Mouse (Mus musculus) adrenal gland, postnatal 10 days (tissue): Measurements from ENCODE around the gene Flt4. TPM values are rescaled to one million over a fixed set of nuclear protein-coding genes. Genes with fewer than 3 reads are reported as not detected.

Source experiments
- DNase-seq: peaks from one replicate; pipeline ENCODE4 v3.0.0; 2021; ENCODE audit warnings: mixed read lengths
- total RNA-seq, 2 experiments: library from RNA; stranded (reverse); gene quantifications; 2 replicates each; pipeline ENCODE4 v1.2.3; 2021

The Flt4 gene
- total RNA-seq, 2 experiments from 2014 or later = 18.7 to 18.9 TPM

DNA sequence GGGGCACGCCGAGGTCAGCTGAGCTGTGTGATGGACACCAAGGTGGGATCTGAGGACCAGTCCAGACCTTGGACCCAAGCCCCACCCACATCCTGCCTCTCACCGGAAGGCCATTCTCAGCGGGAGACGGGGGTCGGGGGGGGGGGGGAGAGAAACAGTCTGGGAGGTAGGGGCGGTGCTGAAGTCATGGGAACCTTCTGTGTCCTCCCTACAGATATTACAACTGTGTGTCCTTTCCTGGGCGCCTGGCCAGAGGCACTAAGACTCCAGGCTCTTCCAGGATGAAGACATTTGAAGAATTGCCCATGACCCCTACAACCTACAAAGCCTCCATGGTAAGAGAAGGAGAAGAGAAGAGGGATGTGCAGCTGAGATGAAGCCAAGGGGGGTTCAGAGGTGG, 36.6 kb downstream of the Flt4 start:
- DNase-seq = no peak

DNA sequence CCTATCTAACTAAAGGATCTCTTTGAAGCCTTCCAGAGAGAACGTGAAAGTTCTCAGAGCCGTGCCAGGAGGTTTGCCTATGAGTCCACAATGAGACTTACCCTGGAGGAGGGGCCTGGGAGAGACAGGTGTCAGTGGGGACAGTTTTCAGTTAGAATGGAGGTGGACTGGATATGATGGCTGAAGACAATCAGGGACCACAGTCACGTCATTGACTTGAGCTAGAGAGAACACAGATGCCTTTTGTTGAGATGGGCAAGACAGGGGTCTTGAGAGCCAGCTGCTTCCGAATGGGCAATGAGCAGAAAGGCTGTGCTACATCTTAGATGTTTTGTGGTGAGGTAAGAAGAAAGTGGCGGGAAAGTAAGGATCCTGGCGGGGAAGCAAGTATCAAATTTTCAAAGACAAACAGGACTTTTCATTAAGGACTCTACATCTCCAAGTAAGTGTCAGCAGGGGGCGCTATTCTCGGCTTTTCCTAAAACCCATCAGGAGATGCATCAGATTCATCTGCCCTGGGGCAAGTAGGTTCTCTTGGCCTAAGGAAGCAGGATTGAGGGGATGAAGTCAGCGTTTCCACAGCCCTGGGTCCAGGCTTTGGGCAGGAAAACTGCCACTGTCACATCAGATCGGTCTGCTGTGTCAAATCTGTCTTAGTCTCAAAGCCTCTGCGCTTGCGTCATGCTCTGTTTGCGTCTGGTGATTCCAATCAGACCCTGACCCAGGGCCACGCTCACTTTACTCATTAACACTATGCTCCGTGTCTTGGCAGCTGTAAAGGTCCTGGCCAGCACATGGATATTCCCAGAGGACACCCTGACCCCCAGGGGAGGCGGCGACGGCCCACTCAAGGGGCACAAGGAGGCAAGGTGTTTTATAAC, 41.3 kb downstream of the Flt4 start:
- DNase-seq = peak; percentile 25

- DNase-seq = peak; percentile 18
Measured at GRCm38 (mm10) chr11:49650994-49651761, 42.1 kb downstream of the Flt4 start.

- no peak for DNase-seq
Measured at GRCm38 (mm10) chr11:49651762-49652322, 42.8 kb downstream of the Flt4 start.

DNA sequence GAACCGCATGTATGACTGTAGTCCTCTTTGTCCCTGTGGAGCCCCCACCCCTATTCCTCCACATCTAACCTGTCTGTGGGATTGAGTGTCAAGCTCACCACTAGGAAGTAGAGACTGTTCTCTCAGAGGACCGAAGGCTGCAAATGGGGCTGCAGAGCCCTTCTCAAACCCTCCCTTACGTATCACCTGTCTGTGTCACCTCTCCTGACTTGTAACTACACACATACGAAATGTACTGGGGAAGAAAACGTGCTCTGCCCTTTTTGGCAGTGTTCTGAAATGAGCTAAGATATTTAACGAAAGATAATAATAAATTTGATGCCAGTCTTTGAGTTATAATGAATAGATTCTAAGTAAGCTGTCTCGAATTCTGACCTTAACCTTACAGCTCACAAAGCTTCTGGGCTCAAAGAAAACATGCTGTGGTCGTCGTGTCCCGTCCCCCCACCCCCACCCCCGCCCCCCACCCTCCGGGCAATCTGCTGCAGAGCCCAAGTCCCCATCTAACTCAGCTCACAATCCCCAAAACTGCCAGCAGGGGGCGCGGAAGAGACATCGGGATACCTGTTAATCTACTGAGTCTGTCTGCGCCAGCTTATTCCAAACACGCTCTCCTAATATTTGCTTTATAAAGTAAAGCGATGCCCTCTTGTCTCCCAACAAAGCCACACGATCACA, 43.5 kb downstream of the Flt4 start:
- DNase-seq = peak; percentile 91

DNA sequence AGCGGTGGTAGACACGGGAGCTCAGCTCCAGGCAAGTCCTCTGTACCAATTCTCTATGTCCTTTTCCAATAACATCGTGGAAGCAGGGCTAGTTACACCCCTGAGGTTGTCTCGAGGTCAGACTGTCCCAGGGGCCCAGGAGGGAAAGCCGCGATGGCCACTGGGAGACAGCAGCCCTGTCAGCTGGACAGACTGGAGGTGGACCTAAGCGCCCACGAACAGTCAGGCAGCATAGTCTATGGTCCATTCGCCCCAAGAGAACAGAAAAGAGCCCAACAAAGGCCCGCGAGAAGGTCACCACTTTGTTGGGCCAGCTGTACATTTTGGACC, 44.0 kb downstream of the Flt4 start:
- DNase-seq = peak; percentile 23

- DNase-seq = no peak
Measured at GRCm38 (mm10) chr11:49654651-49655050, 45.6 kb downstream of the Flt4 start.

DNA sequence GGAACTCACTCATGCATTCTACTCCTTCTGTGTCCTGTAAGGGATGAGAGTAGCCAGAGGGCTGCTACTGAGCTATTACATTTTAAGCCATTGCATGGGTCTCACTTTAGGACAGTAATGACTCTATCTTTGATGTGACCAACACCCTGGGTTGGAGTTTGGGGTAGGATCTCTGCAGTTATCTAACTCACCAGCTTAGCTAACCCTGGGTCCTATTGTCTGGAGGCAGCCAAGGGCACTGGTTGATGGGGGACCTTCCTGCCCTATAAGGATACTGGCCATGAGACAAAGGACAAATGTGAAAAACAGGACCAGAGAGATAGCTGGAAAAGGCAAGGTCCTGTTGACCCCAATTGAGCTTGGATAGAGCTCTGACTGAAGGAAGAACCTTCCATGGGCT, 46.4 kb downstream of the Flt4 start:
- DNase-seq = no peak

GRCm38 (mm10) chr11:49658065-49658464, 49.0 kb downstream of the Flt4 start:
- DNase-seq = no peak

GRCm38 (mm10) chr11:49658791-49659469, 49.9 kb downstream of the Flt4 start:
- DNase-seq = no peak

- no peak for DNase-seq
Measured at GRCm38 (mm10) chr11:49659470-49659799, 50.4 kb downstream of the Flt4 start.

DNA sequence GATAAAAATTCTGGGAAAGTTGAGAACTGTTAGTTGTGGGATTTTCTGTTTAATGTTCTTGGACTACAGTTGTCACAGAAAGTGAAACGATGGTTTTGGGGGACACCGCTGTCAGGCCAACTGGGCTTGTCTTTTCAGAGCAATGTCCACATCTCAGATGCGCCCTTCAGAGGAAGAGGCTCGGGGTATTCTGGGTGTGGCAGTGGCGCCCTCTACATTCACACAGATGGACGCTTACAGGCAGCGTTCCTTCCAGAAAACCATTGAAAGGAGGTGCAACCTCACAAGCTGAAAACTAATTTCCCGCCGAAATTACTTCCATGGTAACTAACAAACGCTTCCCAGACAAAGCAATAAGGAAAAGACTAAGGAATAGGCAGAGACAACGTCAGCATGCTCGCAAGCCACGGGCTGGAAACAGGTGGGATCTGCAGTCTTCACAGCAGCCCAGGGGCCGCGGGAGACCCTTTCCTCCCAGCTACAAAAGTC, 53.3 kb downstream of the Flt4 start:
- DNase-seq = no peak

- DNase-seq = no peak
Measured at GRCm38 (mm10) chr11:49663310-49663709, 54.2 kb downstream of the Flt4 start, which contains the start of gene Scgb3a1. Scgb3a1 (plus strand) TSS chr11:49663610.

- DNase-seq = no peak
Measured at GRCm38 (mm10) chr11:49664262-49665140, 55.4 kb downstream of the Flt4 start.

DNA sequence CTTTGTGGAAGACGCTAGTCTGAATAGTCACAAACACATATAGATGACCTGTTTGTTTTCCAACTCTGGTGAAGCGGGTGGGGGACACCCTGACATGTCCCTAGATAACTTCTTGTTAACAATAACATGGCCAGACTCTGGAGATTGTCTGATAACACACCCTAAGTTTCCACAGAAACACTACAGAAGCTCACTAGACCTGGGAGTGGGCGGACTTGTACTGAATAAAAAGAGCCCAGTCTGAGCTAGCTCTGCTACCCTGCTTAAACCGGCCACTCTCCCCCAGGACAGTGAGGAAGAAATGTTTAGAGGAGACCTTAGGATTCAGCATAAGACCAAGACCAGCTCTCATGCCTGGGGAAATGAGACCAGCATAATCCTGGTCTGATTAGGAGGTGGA, 56.4 kb downstream of the Flt4 start:
- no peak for DNase-seq

DNA sequence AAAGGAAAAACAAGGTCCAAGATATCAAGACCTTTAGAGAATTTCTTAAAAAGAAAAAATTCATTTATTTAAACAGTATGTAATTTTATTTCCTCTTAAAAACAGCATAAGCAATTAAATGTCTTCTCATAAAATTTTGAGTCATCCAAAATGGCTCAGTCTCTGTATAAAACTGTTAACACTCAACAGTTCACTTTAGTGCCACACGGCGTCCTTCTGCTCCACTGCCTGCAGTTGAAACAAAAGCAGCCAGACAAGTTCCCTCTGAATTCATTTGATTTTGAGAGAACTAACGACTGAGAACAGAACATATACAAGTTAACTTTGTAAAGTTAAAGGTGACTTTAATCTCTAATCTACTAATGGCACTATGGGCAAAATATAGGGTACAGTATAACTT, 64.4 kb downstream of the Flt4 start:
- DNase-seq = no peak

DNA sequence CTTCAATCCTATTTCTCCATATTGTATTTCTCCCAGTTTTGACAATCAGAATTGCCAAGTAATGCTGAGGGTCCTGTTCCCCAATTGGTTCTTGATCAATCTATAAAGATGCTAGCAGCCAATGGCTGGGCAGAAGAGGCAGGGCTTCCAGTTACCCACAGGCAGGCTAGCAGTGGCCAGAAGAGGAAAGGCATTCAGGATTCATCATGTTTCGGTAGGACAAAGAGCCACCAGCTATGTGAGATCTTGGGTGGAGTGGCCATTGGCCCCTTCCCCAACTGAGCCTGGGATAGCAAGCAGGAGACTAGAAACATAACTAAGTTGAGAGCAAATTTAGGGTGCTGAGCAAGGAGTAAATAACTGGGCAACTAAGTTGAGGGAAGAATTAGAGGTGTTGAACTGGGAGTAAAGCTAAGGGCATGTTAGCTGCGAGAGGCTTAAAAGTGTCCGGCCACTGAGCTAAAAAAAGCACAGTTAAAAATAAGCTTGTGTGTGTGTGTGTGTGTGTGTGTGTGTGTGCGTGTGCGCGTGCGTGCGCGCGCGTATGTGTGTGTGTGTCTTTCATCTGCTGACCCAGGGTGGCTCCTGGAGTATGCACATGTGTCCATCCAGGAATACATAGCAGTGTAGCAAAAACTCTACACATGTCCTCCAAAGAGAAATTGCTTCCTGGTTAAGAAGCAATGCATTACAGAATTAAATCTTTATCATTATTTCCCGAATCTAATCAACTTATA, 75.3 kb downstream of the Flt4 start:
- DNase-seq = no peak

- no peak for DNase-seq
Measured at GRCm38 (mm10) chr11:49695013-49695412, 86.0 kb downstream of the Flt4 start.

DNA sequence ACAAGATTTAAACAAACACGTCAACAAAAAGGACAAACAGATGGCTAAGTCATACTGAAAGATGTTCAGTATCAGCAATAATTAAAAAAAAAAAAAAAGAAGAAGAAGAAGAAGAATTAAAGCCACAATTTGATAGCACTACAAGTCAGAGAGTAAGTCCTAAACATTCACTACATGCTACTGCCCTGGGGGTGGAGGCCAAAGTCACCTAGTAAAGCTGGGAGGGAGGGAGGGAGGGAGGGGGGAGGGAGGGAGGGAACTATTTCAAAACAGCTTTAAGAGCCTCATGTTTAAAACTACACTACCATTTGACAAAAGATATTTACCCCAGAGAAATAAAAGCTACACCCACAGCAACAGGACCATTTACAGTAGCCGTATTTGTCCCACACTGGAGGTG, 86.6 kb downstream of the Flt4 start:
- no peak for DNase-seq

DNA sequence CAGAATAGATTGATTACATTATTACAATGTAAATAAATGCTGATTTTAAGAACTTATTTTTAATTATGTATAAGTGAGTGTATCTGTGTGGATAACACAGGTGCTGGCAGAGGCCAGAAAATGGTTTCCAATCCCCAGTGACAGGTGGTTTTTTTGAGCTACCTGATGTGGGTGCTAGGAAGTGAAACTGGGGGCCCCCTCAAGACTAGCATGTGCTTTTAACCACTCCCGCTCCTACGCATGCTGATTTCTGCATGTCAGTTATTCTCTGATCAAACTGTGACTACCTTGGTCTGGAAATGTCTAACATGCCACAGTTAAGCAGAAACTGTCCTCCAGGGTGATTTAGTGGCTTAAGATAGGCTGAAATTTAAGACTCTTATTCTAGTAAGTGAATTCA, 87.4 kb downstream of the Flt4 start:
- DNase-seq = no peak
